Mouse (Mus musculus) MEL (cell line): ENCODE measurements around the gene Grem1. TPM values are rescaled to one million over a fixed set of nuclear protein-coding genes. Genes with fewer than 3 reads are reported as not detected.

Source experiments
- DNase-seq: peaks from one replicate; pipeline ENCODE4 v3.0.0; 2011; ENCODE audit warnings: low read depth, low spot score
- H3K27ac ChIP-seq: 2 replicates; pipeline ENCODE4 v1.5.1; 2012; ENCODE audit warnings: low read depth, mild to moderate bottlenecking, control low read depth, low read length, moderate library complexity; ENCODE audit not compliant: control insufficient read depth
- H3K27me3 ChIP-seq, 2 experiments: fragments of 150-350 bp in 1 of 2; sonication (generic) in 1 of 2; 2 replicates each; pipeline ENCODE4 v1.6.1; 2012; ENCODE audit warnings: low read length in 2 of 2, mild to moderate bottlenecking in 2 of 2, improper control_type of control experiment in 1 of 2, moderate library complexity in 1 of 2; ENCODE audit not compliant: insufficient read depth in 2 of 2, control insufficient read depth in 1 of 2
- H3K36me3 ChIP-seq, 2 experiments: 2 replicates each; pipeline ENCODE4 v1.6.1; 2012 to 2014; ENCODE audit warnings: low read length in 2 of 2, improper control_type of control experiment in 1 of 2, inconsistent platforms in 1 of 2, mild to moderate bottlenecking in 1 of 2; ENCODE audit not compliant: insufficient read depth in 2 of 2, control insufficient read depth in 1 of 2
- H3K4me1 ChIP-seq, 2 experiments: fragments of 150-350 bp in 1 of 2; sonication (generic) in 1 of 2; 2 replicates each; pipeline ENCODE4 v1.6.1; 2012; ENCODE audit warnings: low read length in 2 of 2, improper control_type of control experiment in 1 of 2, mild to moderate bottlenecking in 1 of 2; ENCODE audit not compliant: insufficient read depth in 2 of 2, control insufficient read depth in 1 of 2
- H3K4me3 ChIP-seq, 2 experiments: fragments of 150-350 bp in 1 of 2; sonication (generic) in 1 of 2; 2 replicates each; pipeline ENCODE4 v1.5.1; 2012; ENCODE audit warnings: low read depth in 2 of 2, low read length in 2 of 2, mild to moderate bottlenecking in 2 of 2, moderate library complexity in 2 of 2, control low read depth in 1 of 2, improper control_type of control experiment in 1 of 2; ENCODE audit not compliant: control insufficient read depth in 1 of 2, insufficient read depth in 1 of 2
- H3K79me2 ChIP-seq: 2 replicates; pipeline ENCODE4 v1.6.1; 2012; ENCODE audit warnings: mild to moderate bottlenecking, low read length, moderate library complexity; ENCODE audit not compliant: control insufficient read depth, poor library complexity, insufficient read depth
- H3K9ac ChIP-seq: 2 replicates; pipeline ENCODE4 v1.6.1; 2012; ENCODE audit warnings: low read depth, mild to moderate bottlenecking, control low read depth, low read length, moderate library complexity; ENCODE audit not compliant: control insufficient read depth, poor library complexity, severe bottlenecking
- H3K9me3 ChIP-seq: fragments of 150-350 bp; sonication (generic); replicated peaks from 2 replicates; pipeline ENCODE4 v1.6.1; 2012; ENCODE audit warnings: mild to moderate bottlenecking, low read length, improper control_type of control experiment, moderate library complexity; ENCODE audit not compliant: insufficient read depth
- BHLHE40 ChIP-seq: IDR thresholded peaks from 2 replicates; pipeline ENCODE4 v1.6.1; 2012; ENCODE audit warnings: low read depth, mild to moderate bottlenecking, inconsistent platforms, low read length, improper control_type of control experiment, borderline replicate concordance
- E2F4 ChIP-seq: IDR thresholded peaks from 2 replicates; pipeline ENCODE4 v1.6.1; 2011; ENCODE audit warnings: low read depth, low read length, improper control_type of control experiment, borderline replicate concordance
- ELF1 ChIP-seq: IDR thresholded peaks from 2 replicates; pipeline ENCODE4 v1.6.1; 2014; ENCODE audit warnings: low read depth, mild to moderate bottlenecking, inconsistent platforms, low read length, improper control_type of control experiment, moderate library complexity
- ETS1 ChIP-seq: IDR thresholded peaks from 2 replicates; pipeline ENCODE4 v1.6.1; 2012; ENCODE audit warnings: low read depth, mild to moderate bottlenecking, inconsistent platforms, low read length, improper control_type of control experiment, moderate library complexity
- GABPA ChIP-seq: IDR thresholded peaks from 2 replicates; pipeline ENCODE4 v1.6.1; 2012; ENCODE audit warnings: low read depth, mild to moderate bottlenecking, inconsistent platforms, low read length, improper control_type of control experiment, moderate library complexity
- HCFC1 ChIP-seq: IDR thresholded peaks from 2 replicates; pipeline ENCODE4 v1.6.1; 2012; ENCODE audit warnings: low read depth, mild to moderate bottlenecking, inconsistent platforms, low read length, improper control_type of control experiment, moderate library complexity
- KAT2A ChIP-seq: conservative IDR thresholded peaks from 2 replicates; pipeline ENCODE4 v1.6.1; 2012; ENCODE audit warnings: low read depth, low read length, improper control_type of control experiment, inconsistent platforms
- MAFK ChIP-seq: IDR thresholded peaks from 2 replicates; pipeline ENCODE4 v1.6.1; 2011; ENCODE audit warnings: low read depth, mild to moderate bottlenecking, low read length, improper control_type of control experiment, borderline replicate concordance
- MAX ChIP-seq: IDR thresholded peaks from 2 replicates; pipeline ENCODE4 v1.6.1; 2011; ENCODE audit warnings: low read length, improper control_type of control experiment
- MAZ ChIP-seq: IDR thresholded peaks from 2 replicates; pipeline ENCODE4 v1.6.1; 2012; ENCODE audit warnings: low read depth, mild to moderate bottlenecking, inconsistent platforms, low read length, improper control_type of control experiment
- MEF2A ChIP-seq: IDR thresholded peaks from 2 replicates; pipeline ENCODE4 v1.6.1; 2014; ENCODE audit warnings: low read depth, mild to moderate bottlenecking, inconsistent platforms, low read length, improper control_type of control experiment; ENCODE audit not compliant: poor library complexity, insufficient replicate concordance, severe bottlenecking; ENCODE audit errors: extremely low read depth
- MYB ChIP-seq: IDR thresholded peaks from 2 replicates; pipeline ENCODE4 v1.6.1; 2011; ENCODE audit warnings: mild to moderate bottlenecking, low read depth, low read length, improper control_type of control experiment
- NRF1 ChIP-seq: IDR thresholded peaks from 2 replicates; pipeline ENCODE4 v1.6.1; 2014; ENCODE audit warnings: low read depth, mild to moderate bottlenecking, inconsistent platforms, low read length, improper control_type of control experiment, moderate library complexity; ENCODE audit not compliant: poor library complexity, insufficient read depth, severe bottlenecking
- POLR2AphosphoS5 ChIP-seq: IDR thresholded peaks from 2 replicates; pipeline ENCODE4 v1.6.1; 2012; ENCODE audit warnings: low read depth, borderline replicate concordance, mild to moderate bottlenecking, inconsistent platforms, low read length, moderate library complexity, mixed read lengths
- RAD21 ChIP-seq: IDR thresholded peaks from 2 replicates; pipeline ENCODE4 v1.6.1; 2011; ENCODE audit warnings: mild to moderate bottlenecking, low read depth, low read length, improper control_type of control experiment
- RCOR1 ChIP-seq: IDR thresholded peaks from 2 replicates; pipeline ENCODE4 v1.6.1; 2012; ENCODE audit warnings: low read depth, mild to moderate bottlenecking, inconsistent platforms, low read length, improper control_type of control experiment
- SIN3A ChIP-seq: IDR thresholded peaks from 2 replicates; pipeline ENCODE4 v1.6.1; 2012; ENCODE audit warnings: low read length, improper control_type of control experiment, inconsistent platforms
- TAL1 ChIP-seq: IDR thresholded peaks from 2 replicates; pipeline ENCODE4 v1.6.1; 2012; ENCODE audit warnings: mild to moderate bottlenecking, inconsistent platforms, low read length, moderate library complexity, mixed read lengths
- TCF12 ChIP-seq: IDR thresholded peaks from 2 replicates; pipeline ENCODE4 v1.6.1; 2014; ENCODE audit warnings: low read depth, mild to moderate bottlenecking, inconsistent platforms, low read length, improper control_type of control experiment, moderate library complexity
- UBTF ChIP-seq: IDR thresholded peaks from 2 replicates; pipeline ENCODE4 v1.6.1; 2012; ENCODE audit warnings: low read depth, mild to moderate bottlenecking, inconsistent platforms, low read length, improper control_type of control experiment, moderate library complexity, borderline replicate concordance; ENCODE audit not compliant: insufficient read depth
- USF1 ChIP-seq: IDR thresholded peaks from 2 replicates; pipeline ENCODE4 v1.6.1; 2014; ENCODE audit warnings: low read depth, mild to moderate bottlenecking, inconsistent platforms, low read length, improper control_type of control experiment, moderate library complexity
- ZC3H11A ChIP-seq: IDR thresholded peaks from 2 replicates; pipeline ENCODE4 v1.6.1; 2012; ENCODE audit warnings: low read depth, mild to moderate bottlenecking, inconsistent platforms, low read length, improper control_type of control experiment
- ZKSCAN1 ChIP-seq: IDR thresholded peaks from 2 replicates; pipeline ENCODE4 v1.6.1; 2012; ENCODE audit warnings: low read depth, mild to moderate bottlenecking, inconsistent platforms, low read length, improper control_type of control experiment, moderate library complexity
- polyA plus RNA-seq, 2 experiments: library from polyadenylated mRNA; stranded (reverse) in 1 of 2; unstranded in 1 of 2; fragments of >175 nt in 1 of 2; fragments of >200 nt in 1 of 2; gene quantifications; 2 replicates each; pipeline versions ENCODE4 v1.2.1 to v1.2.4; 2012; ENCODE audit warnings: low replicate concordance in 2 of 2, low read depth in 1 of 2; ENCODE audit not compliant: insufficient read length in 2 of 2, insufficient read depth in 1 of 2, missing spikeins in 1 of 2
- total RNA-seq: library from RNA; depleted of rRNA; stranded (reverse); fragments of 300-350 nt; gene quantifications from 2 replicates; pipeline ENCODE4 v1.2.3, GENCODE M21; 2012

Gene Grem1
- total and polyA plus RNA-seq, 3 experiments = not detected

DNA sequence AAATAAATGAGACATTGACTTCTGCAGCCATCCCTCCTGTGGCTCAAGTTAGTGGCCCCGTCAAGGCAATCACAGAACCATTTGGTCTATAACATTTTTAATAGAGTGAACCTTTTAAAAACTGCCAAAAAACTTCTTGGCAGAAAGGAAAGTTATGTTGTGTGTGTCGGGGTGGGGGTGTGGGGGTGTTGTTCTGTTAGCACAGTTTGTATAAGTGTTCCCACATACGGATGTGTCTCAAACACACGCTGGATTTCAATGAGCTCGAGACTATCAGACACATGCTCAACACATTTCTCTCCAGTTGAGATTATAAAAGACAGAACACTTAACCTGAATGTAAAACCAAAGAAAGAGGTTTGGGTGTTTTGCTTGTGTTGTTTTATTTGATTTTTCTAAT lies 22.7 kb upstream of the Grem1 start:
- Histone ChIP-seq H3K4me1 (no peaks in the 10 kb centered on the region), H3K27me3 (no peaks in the 10 kb centered on the region; a peak in 1 of 4 replicates), H3K36me3 (no peaks in the 10 kb centered on the region), H3K27ac (no peak overlapping the region), H3K4me3 (no peak overlapping the region), H3K9me3 (no peaks in the 10 kb centered on the region), H3K79me2 (no peaks in the 10 kb centered on the region), H3K9ac (no peak overlapping the region)
- DNase-seq = no peak
- TF ChIP-seq NRF1 (no peak), SIN3A (no peak), RAD21 (no peak), ETS1 (no peak), E2F4 (no peak), GABPA (no peak), KAT2A (no peak), MEF2A (no peak), HCFC1 (no peak), RCOR1 (no peak), MAFK (no peak), TCF12 (no peak), ELF1 (no peak), MYB (no peak), BHLHE40 (no peak), ZC3H11A (no peak)

- Histone ChIP-seq H3K9ac (no peak overlapping the region), H3K27me3 (no peaks in the 10 kb centered on the region; a peak in 1 of 4 replicates), H3K79me2 (no peaks in the 10 kb centered on the region), H3K36me3 (no peaks in the 10 kb centered on the region), H3K4me1 (no peaks in the 10 kb centered on the region), H3K27ac (no peak overlapping the region), H3K9me3 (no peaks in the 10 kb centered on the region), H3K4me3 (no peak overlapping the region)
- DNase-seq = no peak
- TF ChIP-seq GABPA (no peak), POLR2AphosphoS5 (no peak), TAL1 (no peak), MAFK (no peak), ELF1 (no peak), MAZ (no peak), USF1 (no peak), MEF2A (no peak), MAX (no peak), MYB (no peak), UBTF (no peak), ZKSCAN1 (no peak), HCFC1 (no peak)
Observed at GRCm38 (mm10) chr2:113779336-113779735, 20.9 kb upstream of the Grem1 start.
